ENCODE assay signal across 9 mouse cellular contexts in genomic region chr2:119971316-119971715, GRCm38 (mm10). TPM values are rescaled to one million over a fixed set of nuclear protein-coding genes. Genes with fewer than 3 reads are reported as not detected.
DNase-seq lines count a peak whose midpoint lies in the region; ATAC-seq and TF ChIP-seq lines count a peak whose summit lies in the region.
"Had no signal": no experiment of that assay in that cellular context is flagged by ENCODE, and none has a peak within 500 bp of the region (broad histone marks: within the 10 kb centered on the region; RNA-seq: fewer than 3 reads in every experiment).

No protein-coding gene starts in this region.

- TF ChIP-seq EP300 in MEL (IDR thresholded peaks at IDR 0.05; ENCODE audit: low read depth in 1 of 2, low read length in 2 of 2): no peak

- no peak for DNase-seq in intestine, embryonic 14.5 days (ENCODE audit: low spot score)
- peak; percentile 30 for DNase-seq in MEL (ENCODE audit: low read depth, low spot score)
- DNase-seq in embryonic facial prominence, embryonic 14.5 days (ENCODE audit: low spot score): no peak
- no peak for DNase-seq in Muller cell, postnatal 12 days (ENCODE audit: inconsistent ontology term)
- no peak for DNase-seq in urinary bladder, postnatal 14 days (ENCODE audit: low spot score)
- no peak for DNase-seq in adrenal gland, adult 18-20 months (ENCODE audit: low spot score in 2 of 2)
- DNase-seq: right cerebral cortex, postnatal 4 days had no signal

- peaks cover 12% of the 10 kb centered on the region for H3K4me1 ChIP-seq in intestine, embryonic 14.5 days (replicated peaks; ENCODE audit: control insufficient read depth, insufficient read depth, low read length)
- H3K4me1 ChIP-seq in intestine, postnatal 0 days (replicated peaks; ENCODE audit: control insufficient read depth, insufficient read depth, low read length): no peaks in the 10 kb centered on the region
- peaks cover 0 to 12% of the 10 kb centered on the region in 2 experiments; a peak in 1 of 4 replicates for H3K4me1 ChIP-seq in MEL (ENCODE audit: control insufficient read depth in 1 of 2, insufficient read depth in 2 of 2, low read length in 2 of 2)
- H3K4me1 ChIP-seq in embryonic facial prominence, embryonic 14.5 days (ENCODE audit: control insufficient read depth, insufficient read depth, low read length): peaks cover 13% of the 10 kb centered on the region
- H3K4me1 ChIP-seq in midbrain, embryonic 13.5 days (replicated peaks): peaks cover 25% of the 10 kb centered on the region

- no peak overlapping the region; the same call in 1 of the 2 replicates for H3K27ac ChIP-seq in intestine, embryonic 14.5 days (ENCODE audit: low read depth)
- H3K27ac ChIP-seq in intestine, postnatal 0 days (ENCODE audit: low read depth, low read length): no peak overlapping the region
- no peak overlapping the region for H3K27ac ChIP-seq in MEL (ENCODE audit: control insufficient read depth, low read depth, low read length)
- no peak overlapping the region for H3K27ac ChIP-seq in embryonic facial prominence, embryonic 14.5 days (replicated peaks; ENCODE audit: low read depth, low read length)
- no peak overlapping the region for H3K27ac ChIP-seq in midbrain, embryonic 13.5 days

- peaks cover 2% of the 10 kb centered on the region; the same call in 1 of the 2 replicates for H3K79me2 ChIP-seq in MEL (ENCODE audit: control insufficient read depth, insufficient read depth, low read length, poor library complexity)

- ATAC-seq in intestine, embryonic 14.5 days (replicated peaks; ENCODE audit: low FRiP score, low TSS enrichment, low read depth): no peak
- no peak for ATAC-seq in intestine, postnatal 0 days
- no peak for ATAC-seq in embryonic facial prominence, embryonic 14.5 days (ENCODE audit: low read depth)
- ATAC-seq in midbrain, embryonic 13.5 days: no peak

- peak; percentile 20 for TF ChIP-seq RAD21 in MEL (IDR thresholded peaks at IDR 0.05; ENCODE audit: low read depth, low read length)

- no peak overlapping the region for H3K9ac ChIP-seq in intestine, embryonic 14.5 days (ENCODE audit: low read length)
- H3K9ac ChIP-seq in intestine, postnatal 0 days (ENCODE audit: low read depth, low read length): no peak overlapping the region
- H3K9ac ChIP-seq in MEL (ENCODE audit: control insufficient read depth, low read depth, low read length, poor library complexity, severe bottlenecking): peak overlapping the region; percentile 59
- H3K9ac ChIP-seq in embryonic facial prominence, embryonic 14.5 days (ENCODE audit: low read depth, low read length): no peak overlapping the region
- H3K9ac ChIP-seq in midbrain, embryonic 13.5 days (replicated peaks): no peak overlapping the region

- H3K36me3 ChIP-seq in intestine, embryonic 14.5 days (ENCODE audit: control insufficient read depth, insufficient read depth, low read length): peaks cover 6% of the 10 kb centered on the region; the same call in 1 of the 2 replicates
- H3K36me3 ChIP-seq in intestine, postnatal 0 days (ENCODE audit: control insufficient read depth, insufficient read depth): no peaks in the 10 kb centered on the region
- peaks cover 0 to 9% of the 10 kb centered on the region in 2 experiments; a peak in 2 of 4 replicates for H3K36me3 ChIP-seq in MEL (ENCODE audit: control insufficient read depth in 1 of 2, insufficient read depth in 2 of 2, low read length in 2 of 2)
- peaks cover 12% of the 10 kb centered on the region; the same call in 1 of the 2 replicates for H3K36me3 ChIP-seq in embryonic facial prominence, embryonic 14.5 days (ENCODE audit: control insufficient read depth, insufficient read depth, low read length)
- H3K36me3 ChIP-seq in midbrain, embryonic 13.5 days: peaks cover 8% of the 10 kb centered on the region; the same call in 1 of the 2 replicates

- no peak for TF ChIP-seq POLR2A in MEL (IDR thresholded peaks at IDR 0.05; ENCODE audit: control insufficient read depth in 1 of 2, insufficient read depth in 1 of 2, low read depth in 1 of 2, low read length in 2 of 2, poor library complexity in 1 of 2)

- no peak for TF ChIP-seq CTCF in intestine, postnatal 0 days (IDR thresholded peaks at IDR 0.05; ENCODE audit: low read depth)
- 0 out of 6 replicates have a peak, but pooled peaks of 1 of the 3 experiments have one; percentile 2 for TF ChIP-seq CTCF in MEL (IDR thresholded peaks at IDR 0.05 in 2 of 3, conservative IDR thresholded peaks at IDR 0.05 in 1 of 3; ENCODE audit: control insufficient read depth in 1 of 3, insufficient read depth in 1 of 3, low read depth in 2 of 3, low read length in 3 of 3, poor library complexity in 1 of 3, severe bottlenecking in 1 of 3)

- H3K9me3 ChIP-seq in intestine, embryonic 14.5 days (ENCODE audit: control insufficient read depth, low read length): no peaks in the 10 kb centered on the region
- no peaks in the 10 kb centered on the region for H3K9me3 ChIP-seq in intestine, postnatal 0 days (ENCODE audit: control insufficient read depth)
- no peaks in the 10 kb centered on the region for H3K9me3 ChIP-seq in MEL (replicated peaks; ENCODE audit: insufficient read depth, low read length)
- no peaks in the 10 kb centered on the region for H3K9me3 ChIP-seq in embryonic facial prominence, embryonic 14.5 days (ENCODE audit: control insufficient read depth, low read length)
- no peaks in the 10 kb centered on the region for H3K9me3 ChIP-seq in midbrain, embryonic 13.5 days

- peak overlapping the region; percentile 63 for H3K4me2 ChIP-seq in intestine, embryonic 14.5 days (ENCODE audit: low read length)
- no peak overlapping the region for H3K4me2 ChIP-seq in intestine, postnatal 0 days (replicated peaks; ENCODE audit: low read depth)
- peak overlapping the region; percentile 60 for H3K4me2 ChIP-seq in embryonic facial prominence, embryonic 14.5 days (ENCODE audit: low read depth, low read length)
- H3K4me2 ChIP-seq in midbrain, embryonic 13.5 days (replicated peaks): peak overlapping the region; percentile 71; the same call in 1 of the 2 replicates

- H3K27me3 ChIP-seq in intestine, embryonic 14.5 days (replicated peaks; ENCODE audit: control insufficient read depth, insufficient read depth, low read length): no peaks in the 10 kb centered on the region
- H3K27me3 ChIP-seq in intestine, postnatal 0 days (replicated peaks; ENCODE audit: control insufficient read depth, insufficient read depth, low read length): no peaks in the 10 kb centered on the region
- no peaks in the 10 kb centered on the region for H3K27me3 ChIP-seq in MEL (ENCODE audit: control insufficient read depth in 1 of 2, insufficient read depth in 2 of 2, low read length in 2 of 2)
- H3K27me3 ChIP-seq in embryonic facial prominence, embryonic 14.5 days (replicated peaks; ENCODE audit: control insufficient read depth, insufficient read depth, low read length): no peaks in the 10 kb centered on the region
- no peaks in the 10 kb centered on the region for H3K27me3 ChIP-seq in midbrain, embryonic 13.5 days

- 84% methylated on average over 3 of the region's 3 CpGs for WGBS in intestine, embryonic 14.5 days
- WGBS in intestine, postnatal 0 days: 68% methylated on average over 3 of the region's 3 CpGs
- WGBS in embryonic facial prominence, embryonic 14.5 days: 79% methylated on average over 3 of the region's 3 CpGs
- 84% methylated on average over 3 of the region's 3 CpGs for WGBS in midbrain, embryonic 13.5 days

- no peak overlapping the region for H3K4me3 ChIP-seq in intestine, embryonic 14.5 days (ENCODE audit: low read depth, low read length)
- H3K4me3 ChIP-seq in intestine, postnatal 0 days (ENCODE audit: low read depth, low read length): no peak overlapping the region
- H3K4me3 ChIP-seq in MEL (ENCODE audit: control insufficient read depth in 1 of 2, insufficient read depth in 1 of 2, low read depth in 2 of 2, low read length in 2 of 2): no peak overlapping the region
- H3K4me3 ChIP-seq in embryonic facial prominence, embryonic 14.5 days (ENCODE audit: low read depth, low read length): no peak overlapping the region
- peak overlapping the region; percentile 83; the same call in 1 of the 2 replicates for H3K4me3 ChIP-seq in midbrain, embryonic 13.5 days (replicated peaks)

TF ChIP-seq in MEL, 35 proteins besides CTCF, POLR2A, EP300 and RAD21 (continues in another document):
- no peak for TF ChIP-seq CHD1 (IDR thresholded peaks at IDR 0.05; ENCODE audit: low read depth, low read length)
- TF ChIP-seq MAFK (IDR thresholded peaks at IDR 0.05; ENCODE audit: borderline replicate concordance, low read depth, low read length): no peak

RNA-seq across cellular contexts. Expression of gene Mapkbp1, which starts 1.2 kb away (rescaled TPM):
- 3.6 and 3.9 TPM in 2 replicates for polyA plus RNA-seq in intestine, embryonic 14.5 days (2014; fragmentation: Nextera tagmentation; extraction: Ambion mirVana)
- 1.5 and 1.6 TPM in 2 replicates for polyA plus RNA-seq in intestine, postnatal 0 days (2015; fragmentation: Nextera tagmentation; extraction: Ambion mirVana)
- total RNA-seq in MEL (2012; rRNA removed): 2.5 and 3.8 TPM in 2 replicates
- 1 to 10 TPM in 1 of 2 experiments, not detected in 1; 4.9 TPM for polyA plus RNA-seq in MEL (2012; ENCODE audit: insufficient read depth in 1 of 2, insufficient read length in 2 of 2, low read depth in 1 of 2, low replicate concordance in 2 of 2, missing spikeins in 1 of 2)
- polyA plus RNA-seq in embryonic facial prominence, embryonic 14.5 days (2014; fragmentation: Nextera tagmentation; extraction: Ambion mirVana): 4.0 and 4.7 TPM in 2 replicates
- polyA plus RNA-seq in midbrain, embryonic 13.5 days (2015; fragmentation: Nextera tagmentation; extraction: Ambion mirVana): 5.3 and 6.0 TPM in 2 replicates
- total RNA-seq in adrenal gland, adult 18-20 months (2021): 10 to 100 TPM in 1 of 2 experiments, 1 to 10 TPM in 1; 9.4 to 11.7 TPM

RNA-seq across cellular contexts. Expression of gene Jmjd7, which starts 56.0 kb away (rescaled TPM):
- 18.9 and 20.1 TPM in 2 replicates for polyA plus RNA-seq in intestine, embryonic 14.5 days (2014; fragmentation: Nextera tagmentation; extraction: Ambion mirVana)
- polyA plus RNA-seq in intestine, postnatal 0 days (2015; fragmentation: Nextera tagmentation; extraction: Ambion mirVana): 8.9 and 9.1 TPM in 2 replicates
- 4.2 and 5.9 TPM in 2 replicates for total RNA-seq in MEL (2012; rRNA removed)
- 10 to 100 TPM in 1 of 2 experiments, not detected in 1; 12.0 TPM for polyA plus RNA-seq in MEL (2012; ENCODE audit: insufficient read depth in 1 of 2, insufficient read length in 2 of 2, low read depth in 1 of 2, low replicate concordance in 2 of 2, missing spikeins in 1 of 2)
- polyA plus RNA-seq in embryonic facial prominence, embryonic 14.5 days (2014; fragmentation: Nextera tagmentation; extraction: Ambion mirVana): 14.4 and 19.2 TPM in 2 replicates
- polyA plus RNA-seq in midbrain, embryonic 13.5 days (2015; fragmentation: Nextera tagmentation; extraction: Ambion mirVana): 26.0 and 26.5 TPM in 2 replicates
- 1 to 10 TPM; 5.4 to 6.2 TPM for total RNA-seq in adrenal gland, adult 18-20 months (2021)

RNA-seq across cellular contexts. Expression of gene Gm28042, which starts 56.0 kb away (rescaled TPM):
- polyA plus RNA-seq in intestine, embryonic 14.5 days (2014; fragmentation: Nextera tagmentation; extraction: Ambion mirVana): 2.2 and 3.0 TPM in 2 replicates
- 1.3 TPM in 2 replicates for polyA plus RNA-seq in intestine, postnatal 0 days (2015; fragmentation: Nextera tagmentation; extraction: Ambion mirVana)
- 0.46 and 0.96 TPM in 2 replicates for total RNA-seq in MEL (2012; rRNA removed)
- 1 to 10 TPM in 1 of 2 experiments, not detected in 1; 1.7 TPM for polyA plus RNA-seq in MEL (2012; ENCODE audit: insufficient read depth in 1 of 2, insufficient read length in 2 of 2, low read depth in 1 of 2, low replicate concordance in 2 of 2, missing spikeins in 1 of 2)
- polyA plus RNA-seq in embryonic facial prominence, embryonic 14.5 days (2014; fragmentation: Nextera tagmentation; extraction: Ambion mirVana): 2.5 and 2.9 TPM in 2 replicates
- polyA plus RNA-seq in midbrain, embryonic 13.5 days (2015; fragmentation: Nextera tagmentation; extraction: Ambion mirVana): 5.7 and 5.8 TPM in 2 replicates
- total RNA-seq in adrenal gland, adult 18-20 months (2021): 1 to 10 TPM; 1.5 to 1.7 TPM
